Mouse (Mus musculus) midbrain, embryonic 12.5 days (tissue): ENCODE results near the gene Xbp1. TPM values are rescaled to one million over a fixed set of nuclear protein-coding genes. Genes with fewer than 3 reads are reported as not detected.

Source experiments
- ATAC-seq: fragments of 200-750 bp; cut with Nextera tagmentation; 2 replicates; pipeline ENCODE4 v1.8.0; 2017; ENCODE audit warnings: low read depth, moderate TSS enrichment, moderate library complexity; ENCODE audit not compliant: low FRiP score
- H3K27ac ChIP-seq: fragments of 300-500 bp; sonication (generic); replicated peaks from 2 replicates; pipeline ENCODE4 v1.5.1; 2016; ENCODE audit warnings: mild to moderate bottlenecking
- H3K27me3 ChIP-seq: fragments of 300-500 bp; sonication (generic); 2 replicates; pipeline ENCODE4 v1.6.1; 2016; ENCODE audit warnings: mild to moderate bottlenecking
- H3K36me3 ChIP-seq: fragments of 300-500 bp; sonication (generic); 2 replicates; pipeline ENCODE4 v1.6.1; 2016
- H3K4me1 ChIP-seq: fragments of 300-500 bp; sonication (generic); 2 replicates; pipeline ENCODE4 v1.6.1; 2016
- H3K4me2 ChIP-seq: fragments of 300-500 bp; sonication (generic); replicated peaks from 2 replicates; pipeline ENCODE4 v1.6.1; 2016; ENCODE audit warnings: mild to moderate bottlenecking, moderate library complexity
- H3K4me3 ChIP-seq: fragments of 300-500 bp; sonication (generic); 2 replicates; pipeline ENCODE4 v1.5.1; 2016; ENCODE audit warnings: mild to moderate bottlenecking
- H3K9ac ChIP-seq: fragments of 300-500 bp; sonication (generic); replicated peaks from 2 replicates; pipeline ENCODE4 v1.6.1; 2016; ENCODE audit warnings: mild to moderate bottlenecking, moderate library complexity
- H3K9me3 ChIP-seq: fragments of 300-500 bp; sonication (generic); 2 replicates; pipeline ENCODE4 v1.6.1; 2016; ENCODE audit warnings: mild to moderate bottlenecking
- WGBS: fragments of 180-500 bp; shearing (Covaris S2); methylation state at CpG from one replicate; pipeline ENCODE4 v1.1.7; 2016; 5-methylcytosine and 5-hydroxymethylcytosine counted together
- polyA plus RNA-seq: library from polyadenylated mRNA; unstranded; fragments of >200 nt; fragmentation: Nextera tagmentation; extraction: Ambion mirVana; gene quantifications from 2 replicates; pipeline ENCODE4 v1.2.1, GENCODE M21; 2016

The Xbp1 gene
- polyA plus RNA-seq, 1 experiment from 2014 or later: 113 TPM

DNA sequence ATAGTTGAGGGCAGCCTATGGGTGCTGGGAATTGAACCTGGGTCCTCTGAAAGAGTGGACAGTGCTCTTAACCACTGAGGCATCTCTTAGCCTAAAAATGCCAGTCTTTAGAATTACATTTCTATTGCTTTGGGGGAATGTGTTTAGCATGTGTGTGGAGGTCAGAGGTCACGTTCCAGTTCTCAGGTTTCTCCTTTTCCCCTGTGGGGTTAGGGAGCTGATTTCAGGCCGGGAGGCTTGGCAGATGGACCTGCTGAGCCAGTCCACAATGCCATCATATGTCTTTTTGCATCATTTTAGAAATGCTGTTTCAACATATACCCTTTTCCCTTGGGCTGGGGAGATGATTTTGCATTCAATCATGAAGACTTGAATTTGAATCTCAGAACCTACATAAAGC lies 26.6 kb upstream of the Xbp1 start:
- Histone ChIP-seq H3K4me3 (no peak overlapping the region), H3K9me3 (no peaks in the 10 kb centered on the region), H3K4me1 (no peaks in the 10 kb centered on the region), H3K4me2 (no peak overlapping the region), H3K36me3 (no peaks in the 10 kb centered on the region), H3K27ac (no peak overlapping the region), H3K27me3 (no peaks in the 10 kb centered on the region), H3K9ac (no peak overlapping the region)
- no peak for ATAC-seq
- 65% methylated on average over 2 of the region's 2 CpGs for WGBS

DNA sequence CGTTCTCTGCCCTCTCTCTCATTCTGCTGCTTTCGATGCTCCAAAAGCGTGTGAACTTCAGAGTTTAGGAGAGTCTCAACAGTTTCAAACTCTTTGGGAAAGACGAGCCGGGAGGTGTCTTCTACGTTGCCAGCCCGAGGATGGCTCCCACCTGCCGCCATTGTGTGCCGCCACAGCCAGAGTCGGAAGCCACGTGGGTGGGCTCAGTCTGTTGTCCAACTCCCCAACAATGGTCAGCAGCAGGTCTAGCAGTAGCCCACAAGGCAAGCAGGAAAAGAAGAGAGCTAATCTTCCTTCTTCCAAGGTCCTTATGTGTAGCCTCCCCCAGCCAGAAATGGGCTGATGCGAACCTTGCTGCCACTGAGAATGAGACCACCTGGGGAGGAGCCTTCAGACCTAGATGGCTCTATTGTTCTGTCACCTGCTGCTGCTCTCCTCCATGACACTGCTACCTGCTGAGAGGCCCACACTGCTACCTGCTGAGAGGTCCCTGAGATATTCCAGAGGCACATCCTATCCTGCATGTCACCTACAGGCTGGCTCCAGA lies 25.1 kb upstream of the Xbp1 start:
- Histone ChIP-seq H3K4me1 (no peaks in the 10 kb centered on the region), H3K9ac (no peak overlapping the region), H3K36me3 (no peaks in the 10 kb centered on the region), H3K4me3 (no peak overlapping the region), H3K27me3 (no peaks in the 10 kb centered on the region), H3K9me3 (no peaks in the 10 kb centered on the region), H3K27ac (no peak overlapping the region), H3K4me2 (no peak overlapping the region)
- 60% methylated on average over 12 of the region's 12 CpGs for WGBS
- no peak for ATAC-seq

DNA sequence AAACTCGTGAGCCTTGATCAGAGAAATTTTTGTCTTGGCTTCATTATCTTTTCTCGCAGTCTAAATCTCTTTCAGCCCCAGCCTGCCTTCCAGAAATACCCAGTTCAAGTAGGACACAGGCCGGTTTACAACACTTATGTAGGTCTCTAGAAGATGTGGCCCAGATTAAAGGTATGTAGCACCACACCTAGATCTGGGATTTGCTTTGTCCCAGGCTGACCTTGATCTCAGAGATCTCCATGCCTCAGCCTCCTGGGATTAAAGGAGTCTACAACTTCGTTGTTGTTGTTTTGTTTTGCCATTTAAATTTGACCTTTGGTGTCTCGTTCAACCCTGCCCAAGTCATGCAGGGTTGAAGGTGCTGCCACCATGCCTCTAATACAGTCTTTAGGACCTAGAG lies 24.6 kb upstream of the Xbp1 start:
- Histone ChIP-seq H3K36me3 (no peaks in the 10 kb centered on the region), H3K9ac (no peak overlapping the region), H3K4me3 (no peak overlapping the region), H3K27me3 (no peaks in the 10 kb centered on the region), H3K27ac (no peak overlapping the region), H3K9me3 (no peaks in the 10 kb centered on the region), H3K4me2 (no peak overlapping the region), H3K4me1 (no peaks in the 10 kb centered on the region)
- 86% methylated on average over 5 of the region's 5 CpGs for WGBS
- ATAC-seq: no peak

DNA sequence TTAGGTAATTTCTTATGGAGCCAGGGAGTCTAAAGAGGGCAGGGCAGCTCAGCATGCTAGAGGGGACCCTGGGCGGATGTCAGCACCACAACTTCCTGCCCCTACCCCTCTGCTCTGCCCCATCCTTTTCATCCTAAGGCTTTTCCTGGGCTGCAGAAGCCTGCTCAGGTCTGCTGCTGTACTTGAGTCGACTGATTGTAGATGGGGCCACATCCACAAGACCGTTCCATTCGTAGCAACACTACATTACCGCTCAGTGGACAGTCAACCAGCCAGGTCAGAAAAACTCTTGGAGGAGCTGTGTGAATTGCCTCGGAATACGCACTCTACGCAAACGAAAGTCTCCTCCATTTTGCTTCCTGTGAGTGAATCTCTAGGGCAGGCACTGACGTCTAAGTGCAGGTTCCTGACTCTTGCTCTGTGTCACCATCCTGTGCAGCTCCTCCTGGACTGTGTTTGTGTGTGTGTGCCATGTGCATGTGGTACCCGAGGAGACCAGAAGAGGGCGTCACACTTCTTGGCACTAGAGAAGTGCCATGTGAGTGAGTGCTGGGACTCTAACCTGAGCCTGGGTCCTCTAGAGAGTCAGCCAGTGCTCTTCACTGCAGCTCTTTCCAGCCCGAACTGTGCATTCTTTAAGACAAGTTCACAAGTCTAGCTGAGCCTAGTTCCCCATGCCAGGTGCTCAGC lies 23.8 kb upstream of the Xbp1 start:
- H3K9me3 ChIP-seq: no peaks in the 10 kb centered on the region
- WGBS: 96% methylated on average over 13 of the region's 13 CpGs
- H3K27ac ChIP-seq: no peak overlapping the region
- no peak overlapping the region for H3K4me3 ChIP-seq
- ATAC-seq: no peak
- no peaks in the 10 kb centered on the region for H3K4me1 ChIP-seq
- no peak overlapping the region for H3K4me2 ChIP-seq
- H3K27me3 ChIP-seq: no peaks in the 10 kb centered on the region
- no peak overlapping the region for H3K9ac ChIP-seq
- no peaks in the 10 kb centered on the region for H3K36me3 ChIP-seq

DNA sequence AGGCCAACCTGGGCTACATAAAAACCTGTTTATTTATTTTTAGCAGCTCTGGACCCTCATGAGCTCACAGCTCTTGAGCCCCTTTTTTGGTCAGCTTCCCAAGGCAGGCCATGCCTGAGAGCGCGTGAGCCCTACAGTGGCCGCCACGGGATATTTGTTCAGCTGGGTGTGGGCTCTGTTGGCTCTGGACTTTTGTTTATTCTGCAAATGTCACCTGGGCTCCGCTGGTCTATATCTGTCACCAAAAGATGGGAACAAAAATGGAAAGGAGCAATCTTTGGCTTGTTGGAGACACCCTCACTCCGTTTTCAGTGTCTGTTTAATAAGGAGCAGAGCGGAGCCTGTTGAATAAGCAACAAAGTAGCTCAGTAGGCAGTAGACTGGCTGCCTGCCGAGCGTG lies 22.0 kb upstream of the Xbp1 start:
- H3K9ac ChIP-seq: no peak overlapping the region
- H3K36me3 ChIP-seq: no peaks in the 10 kb centered on the region
- 74% methylated on average over 9 of the region's 9 CpGs for WGBS
- H3K4me2 ChIP-seq: no peak overlapping the region
- H3K9me3 ChIP-seq: no peaks in the 10 kb centered on the region
- H3K4me1 ChIP-seq: no peaks in the 10 kb centered on the region
- no peak for ATAC-seq
- H3K27ac ChIP-seq: no peak overlapping the region
- no peaks in the 10 kb centered on the region for H3K27me3 ChIP-seq
- H3K4me3 ChIP-seq: no peak overlapping the region

DNA sequence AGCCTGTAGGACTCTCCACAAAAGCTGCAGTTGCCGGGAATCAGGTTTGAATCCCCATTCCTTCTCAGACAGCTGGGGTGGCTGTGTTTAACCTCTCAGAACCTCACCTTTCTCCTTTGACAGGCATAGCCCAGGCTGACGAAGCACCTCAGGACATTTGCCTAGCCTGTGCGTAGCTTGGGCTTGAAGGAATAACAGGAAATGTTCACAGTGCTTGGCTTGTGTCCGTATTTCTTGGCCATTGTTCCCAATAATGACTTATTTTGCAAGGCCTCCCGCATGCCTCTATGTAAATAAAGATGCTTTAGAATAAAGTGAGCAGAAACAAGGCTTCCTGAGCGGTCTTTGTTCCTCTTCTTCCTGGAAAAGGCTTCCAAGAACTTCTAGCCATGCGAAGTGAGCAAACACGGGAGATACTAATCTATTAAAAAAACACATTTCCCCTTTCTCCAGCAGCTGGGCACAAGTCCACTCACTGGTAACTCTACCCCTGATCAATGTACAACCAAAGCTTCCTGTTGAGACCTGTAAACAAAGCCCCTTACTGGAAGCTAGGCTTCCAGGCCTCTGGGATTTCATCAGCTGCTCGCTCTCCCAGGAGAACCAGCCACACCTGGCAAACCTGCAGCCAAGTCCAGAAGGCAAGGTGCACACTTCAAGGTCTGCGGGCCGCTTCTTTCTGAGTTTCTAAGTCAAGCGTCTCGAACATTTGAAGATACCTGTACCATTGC lies 21.4 kb upstream of the Xbp1 start:
- Histone ChIP-seq H3K4me3 (no peak overlapping the region), H3K4me1 (no peaks in the 10 kb centered on the region), H3K27me3 (no peaks in the 10 kb centered on the region), H3K9ac (no peak overlapping the region), H3K27ac (no peak overlapping the region), H3K36me3 (no peaks in the 10 kb centered on the region), H3K4me2 (no peak overlapping the region), H3K9me3 (no peaks in the 10 kb centered on the region)
- WGBS: 79% methylated on average over 13 of the region's 13 CpGs
- ATAC-seq: no peak

DNA sequence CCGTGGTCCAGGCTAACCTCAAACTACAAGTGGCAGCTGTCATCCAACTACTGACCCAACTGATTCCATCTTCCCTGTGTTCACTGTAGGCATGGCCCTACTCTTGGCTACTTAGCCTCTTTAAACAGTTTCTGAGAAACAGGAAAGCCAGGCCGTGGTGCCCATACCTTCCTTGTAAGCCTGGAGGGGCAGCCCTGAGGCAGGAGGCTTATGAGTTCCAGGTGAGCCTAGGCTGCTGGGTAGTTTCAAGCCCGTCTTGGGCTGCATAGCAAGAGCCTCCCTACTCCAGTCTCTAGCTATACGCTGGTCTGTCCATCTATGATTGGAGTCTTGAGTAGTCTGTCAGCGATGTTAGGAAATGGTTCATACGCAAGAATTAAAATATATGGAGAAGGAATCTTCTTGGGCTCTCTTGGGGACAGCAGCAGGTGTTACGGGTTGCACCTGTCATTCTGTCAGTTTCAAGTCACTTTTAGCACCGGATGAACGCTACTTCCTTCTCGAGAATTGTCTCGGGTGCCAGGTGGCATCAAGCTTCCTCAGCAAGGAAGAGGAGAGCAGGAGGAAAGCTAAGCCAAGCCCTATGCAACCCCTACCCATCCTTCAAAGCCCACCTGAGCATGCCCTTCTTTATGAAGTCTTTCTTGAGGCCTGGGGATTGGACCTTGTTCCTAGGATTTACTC lies 20.4 kb upstream of the Xbp1 start:
- Histone ChIP-seq H3K9me3 (no peaks in the 10 kb centered on the region), H3K4me2 (no peak overlapping the region), H3K9ac (no peak overlapping the region), H3K4me1 (no peaks in the 10 kb centered on the region), H3K27me3 (no peaks in the 10 kb centered on the region), H3K27ac (no peak overlapping the region), H3K36me3 (no peaks in the 10 kb centered on the region), H3K4me3 (no peak overlapping the region)
- no peak for ATAC-seq
- 91% methylated on average over 11 of the region's 11 CpGs for WGBS

DNA sequence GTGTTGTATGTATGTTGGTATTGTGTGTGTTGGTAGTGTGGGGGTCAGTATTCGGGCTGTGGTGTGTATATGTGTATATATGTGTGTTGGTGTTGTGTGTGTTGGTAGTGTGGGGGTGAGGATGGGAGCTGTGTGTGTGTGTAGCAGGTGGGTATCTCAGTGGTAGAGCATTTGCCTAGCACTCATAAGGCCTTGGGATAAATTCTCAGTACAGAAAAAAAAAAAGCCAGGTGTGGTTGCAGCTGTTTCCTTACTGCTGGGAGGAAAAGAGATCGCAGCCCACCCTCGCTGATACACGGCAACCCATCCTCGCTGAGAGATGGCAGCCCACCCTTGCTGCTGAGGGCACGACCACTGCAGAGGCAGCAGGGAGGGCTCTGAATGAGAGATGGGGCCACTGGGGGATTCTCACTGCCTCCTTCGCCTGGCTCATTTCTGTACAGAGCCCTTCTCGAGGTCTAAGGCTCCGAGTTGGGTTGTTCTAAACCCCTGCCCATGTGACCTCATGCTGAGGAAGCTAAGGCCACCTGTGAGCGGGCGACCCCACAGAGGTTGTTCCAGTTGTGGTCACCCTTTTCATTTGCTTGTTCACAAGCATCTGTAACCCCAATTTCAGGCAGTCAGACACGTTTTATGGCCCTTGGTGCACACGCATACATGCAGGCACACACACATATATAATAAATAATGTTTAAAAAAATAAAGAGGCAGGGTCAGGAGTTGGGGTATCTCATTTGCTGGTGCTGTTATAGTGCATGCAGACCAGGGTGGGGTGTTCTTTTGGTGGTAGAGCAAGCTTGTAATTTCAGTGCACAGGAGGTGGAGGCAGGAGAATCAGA lies 19.3 kb upstream of the Xbp1 start:
- H3K4me2 ChIP-seq: no peak overlapping the region
- no peaks in the 10 kb centered on the region for H3K27me3 ChIP-seq
- no peak for ATAC-seq
- no peaks in the 10 kb centered on the region for H3K4me1 ChIP-seq
- 78% methylated on average over 13 of the region's 13 CpGs for WGBS
- no peaks in the 10 kb centered on the region for H3K9me3 ChIP-seq
- H3K4me3 ChIP-seq: no peak overlapping the region
- no peaks in the 10 kb centered on the region for H3K36me3 ChIP-seq
- H3K9ac ChIP-seq: no peak overlapping the region
- H3K27ac ChIP-seq: no peak overlapping the region

DNA sequence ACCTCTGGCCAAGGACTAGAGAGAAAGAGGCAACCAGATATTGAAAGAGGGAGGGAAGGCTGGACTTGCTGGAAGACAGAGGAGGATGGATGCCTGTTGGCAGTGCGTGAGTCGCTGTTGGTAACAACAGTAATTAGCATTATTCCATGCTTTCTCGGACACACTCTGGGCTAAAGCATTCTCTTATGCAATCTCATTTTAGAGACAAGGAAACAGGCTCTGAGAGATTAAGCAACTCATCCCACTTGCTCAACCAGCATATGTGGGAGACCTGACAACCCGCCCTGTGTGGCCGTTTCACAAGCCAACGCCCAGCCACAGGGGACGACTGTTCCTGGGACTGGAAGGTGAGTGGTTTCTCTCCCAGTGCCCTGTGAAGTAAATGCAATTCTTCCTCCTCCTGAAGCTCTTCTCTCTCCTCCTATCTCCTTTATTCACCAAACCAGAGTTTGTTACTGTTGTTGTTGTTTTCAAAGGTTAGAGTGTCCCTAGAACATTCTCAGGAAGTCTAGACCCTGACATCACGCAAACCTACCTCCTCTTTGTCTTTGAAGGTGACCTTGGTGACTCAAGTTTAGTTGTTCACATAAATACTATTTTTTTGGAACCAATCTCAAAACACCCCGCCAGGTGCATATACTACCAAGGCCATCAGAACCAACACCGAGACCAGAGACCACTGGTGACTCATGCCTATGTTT lies 18.0 kb upstream of the Xbp1 start:
- Histone ChIP-seq H3K4me2 (no peak overlapping the region), H3K36me3 (no peaks in the 10 kb centered on the region), H3K27ac (no peak overlapping the region), H3K27me3 (no peaks in the 10 kb centered on the region), H3K4me3 (no peak overlapping the region), H3K9me3 (no peaks in the 10 kb centered on the region), H3K9ac (no peak overlapping the region), H3K4me1 (no peaks in the 10 kb centered on the region)
- ATAC-seq: no peak
- 86% methylated on average over 10 of the region's 10 CpGs for WGBS

DNA sequence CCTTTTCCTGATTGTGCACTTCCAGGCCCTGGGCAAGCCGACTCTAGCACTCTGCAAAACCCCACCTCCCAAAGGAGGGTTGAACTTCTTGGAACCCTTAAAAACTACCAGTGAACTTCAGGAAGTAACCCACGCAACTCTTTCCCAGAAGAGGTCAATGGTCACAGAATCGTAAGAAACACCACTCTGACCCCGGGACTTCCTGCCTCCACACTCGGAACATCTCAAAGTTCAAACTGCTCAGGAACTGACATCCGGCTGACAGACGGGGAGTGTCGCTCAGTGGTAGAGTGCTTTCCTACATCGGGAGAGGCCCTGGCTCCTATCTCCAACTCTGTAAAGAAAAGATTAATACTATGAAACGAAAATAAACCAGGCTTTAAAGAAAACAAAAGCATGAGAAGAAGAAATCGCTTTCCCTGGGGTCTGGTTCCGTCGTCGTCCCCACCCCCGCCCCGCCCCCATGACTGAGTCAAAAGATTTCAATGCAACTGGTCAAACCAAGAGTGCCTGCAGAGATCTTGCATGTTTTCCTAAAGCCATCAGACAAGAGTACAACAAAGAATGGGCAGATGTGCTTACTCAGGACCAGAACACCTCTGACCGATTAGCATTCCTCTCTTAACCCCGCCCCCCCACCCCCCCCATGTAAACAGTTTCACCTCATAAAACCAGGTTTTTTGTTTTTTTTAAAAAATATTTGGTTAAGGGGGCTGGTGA lies 14.4 kb upstream of the Xbp1 start:
- Histone ChIP-seq H3K27ac (no peak overlapping the region), H3K36me3 (no peaks in the 10 kb centered on the region), H3K9me3 (no peaks in the 10 kb centered on the region), H3K9ac (no peak overlapping the region), H3K27me3 (no peaks in the 10 kb centered on the region), H3K4me2 (peak overlapping the region; percentile 17), H3K4me1 (no peaks in the 10 kb centered on the region), H3K4me3 (no peak overlapping the region)
- ATAC-seq: no peak
- WGBS: 42% methylated on average over 18 of the region's 18 CpGs
